Mouse (Mus musculus): ENCODE results near the gene Wbp2. TPM values are rescaled to one million over a fixed set of nuclear protein-coding genes. Genes with fewer than 3 reads are reported as not detected.

Gene Wbp2
- total RNA-seq, 2 experiments from 2014 or later: 387 to 414 TPM

- no peak for TF ChIP-seq CTCF (IDR thresholded peaks at IDR 0.05)
- no peak overlapping the region for H3K27ac ChIP-seq
- DNase-seq (ENCODE audit: extremely low spot score in 1 of 2, low spot score in 2 of 2): no peak
- intact Hi-C loops (cut with DNase I): no loop called here
- no peak overlapping the region for H3K4me3 ChIP-seq
Measured at GRCm38 (mm10) chr11:116040593-116040992, 46.2 kb downstream of the Wbp2 start.

GRCm38 (mm10) chr11:116037826-116038225 lies 49.0 kb downstream of the Wbp2 start:
- TF ChIP-seq CTCF (IDR thresholded peaks at IDR 0.05): no peak
- intact Hi-C loops (cut with DNase I): no loop called here
- no peak for DNase-seq (ENCODE audit: extremely low spot score in 1 of 2, low spot score in 2 of 2)
- Histone ChIP-seq H3K4me3 (no peak overlapping the region), H3K27ac (no peak overlapping the region)

GRCm38 (mm10) chr11:116036671-116037070 lies 50.1 kb downstream of the Wbp2 start:
- no peak overlapping the region for H3K27ac ChIP-seq
- DNase-seq (ENCODE audit: extremely low spot score in 1 of 2, low spot score in 2 of 2): no peak
- TF ChIP-seq CTCF (IDR thresholded peaks at IDR 0.05): no peak
- intact Hi-C loops (cut with DNase I): no loop called here
- H3K4me3 ChIP-seq: no peak overlapping the region

- Histone ChIP-seq H3K4me3 (no peak overlapping the region), H3K27ac (no peak overlapping the region)
- no peak for DNase-seq (ENCODE audit: extremely low spot score in 1 of 2, low spot score in 2 of 2)
- TF ChIP-seq CTCF (IDR thresholded peaks at IDR 0.05): no peak
- intact Hi-C loops (cut with DNase I): no loop called here
Measured at GRCm38 (mm10) chr11:116034584-116034983, 52.2 kb downstream of the Wbp2 start.

- DNase-seq (ENCODE audit: extremely low spot score in 1 of 2, low spot score in 2 of 2): no peak
- H3K27ac ChIP-seq: peak overlapping the region; percentile 100
- TF ChIP-seq CTCF (IDR thresholded peaks at IDR 0.05): no peak
- intact Hi-C loops (cut with DNase I): loop anchor here (2.0 kb wide), 2 partner anchors 28 to 56 kb away; partner anchors contain the start of gene Wbp2
- H3K4me3 ChIP-seq: peak overlapping the region; percentile 72
Measured at GRCm38 (mm10) chr11:116030898-116031845, 55.6 kb downstream of the Wbp2 start.

GRCm38 (mm10) chr11:116030088-116030897 lies 56.5 kb downstream of the Wbp2 start, which contains the start of gene Unk:
Gene Unk, plus strand, starts transcription at chr11:116030322.
- peak; percentile 96 for DNase-seq (ENCODE audit: extremely low spot score in 1 of 2, low spot score in 2 of 2)
- intact Hi-C loops (cut with DNase I): loop anchor here (2.0 kb wide), 2 partner anchors 29 to 57 kb away; partner anchors contain the start of gene Wbp2
- Histone ChIP-seq H3K4me3 (peak within 1 kb of the TSS; percentile 72), H3K27ac (peak within 1 kb of the TSS; percentile 100)
- TF ChIP-seq CTCF (IDR thresholded peaks at IDR 0.05): no peak

- DNase-seq (ENCODE audit: extremely low spot score in 1 of 2, low spot score in 2 of 2): no peak
- H3K27ac ChIP-seq: peak overlapping the region; percentile 100
- peak overlapping the region; percentile 72 for H3K4me3 ChIP-seq
- intact Hi-C loops (cut with DNase I): no loop called here
- TF ChIP-seq CTCF (IDR thresholded peaks at IDR 0.05): no peak
Measured at GRCm38 (mm10) chr11:116029086-116029865, 57.5 kb downstream of the Wbp2 start.

Other genes with a start within 250 kb of the Wbp2 start
- gene Myo15b, start 228.6 kb downstream of the Wbp2 start, total RNA-seq (2021): under 1 TPM; 0.36 to 0.79 TPM
- under 1 TPM in 1 of 2 experiments, not detected in 1; 0.52 TPM for gene Smim5, start 187.0 kb downstream of the Wbp2 start, total RNA-seq (2021)
- not detected for gene Smim6, start 175.0 kb downstream of the Wbp2 start, total RNA-seq (2021)
- gene Sap30bp, start 153.7 kb downstream of the Wbp2 start, total RNA-seq (2021): 10 to 100 TPM; 46.7 to 50.1 TPM
- 10 to 100 TPM; 27.1 to 29.4 TPM for gene Recql5, start 153.5 kb downstream of the Wbp2 start, total RNA-seq (2021)
- 1 to 10 TPM; 5.1 to 5.7 TPM for gene Itgb4, start 112.3 kb downstream of the Wbp2 start, total RNA-seq (2021)
- 10 to 100 TPM; 13.3 to 13.9 TPM for gene Galk1, start 74.3 kb downstream of the Wbp2 start, total RNA-seq (2021)
- gene H3f3b, start 59.0 kb downstream of the Wbp2 start, total RNA-seq (2021): 100 to 1,000 TPM; 247 to 254 TPM
- 10 to 100 TPM; 22.7 to 24.6 TPM for gene Unk, start 56.7 kb downstream of the Wbp2 start, total RNA-seq (2021)
- gene Unc13d, start 9.0 kb downstream of the Wbp2 start, total RNA-seq (2021): 1 to 10 TPM; 1.5 to 2.0 TPM
- gene Trim47, start 40.2 kb upstream of the Wbp2 start, total RNA-seq (2021): 1 to 10 TPM; 5.2 to 8.0 TPM
- 1 to 10 TPM; 7.6 to 9.1 TPM for gene Trim65, start 44.1 kb upstream of the Wbp2 start, total RNA-seq (2021)
- 10 to 100 TPM; 59.4 to 66.8 TPM for gene Mrpl38, start 51.9 kb upstream of the Wbp2 start, total RNA-seq (2021)
- gene Fbf1, start 81.2 kb upstream of the Wbp2 start, total RNA-seq (2021): 10 to 100 TPM; 85.5 to 87.1 TPM
- 10 to 100 TPM; 37.2 to 40.0 TPM for gene Ten1, start 111.9 kb upstream of the Wbp2 start, total RNA-seq (2021)
- 100 to 1,000 TPM; 112 to 119 TPM for gene Acox1, start 112.0 kb upstream of the Wbp2 start, total RNA-seq (2021)
- 1 to 10 TPM; 1.4 to 1.5 TPM for gene Evpl, start 151.1 kb upstream of the Wbp2 start, total RNA-seq (2021)
- gene Srp68, start 187.2 kb upstream of the Wbp2 start, total RNA-seq (2021): 10 to 100 TPM; 70.5 to 75.4 TPM
- gene Galr2, start 193.9 kb upstream of the Wbp2 start, total RNA-seq (2021): not detected
- 10 to 100 TPM; 89.8 to 98.5 TPM for gene Exoc7, start 220.2 kb upstream of the Wbp2 start, total RNA-seq (2021)
- 1 to 10 TPM; 4.2 to 4.4 TPM for gene Foxj1, start 248.4 kb upstream of the Wbp2 start, total RNA-seq (2021)

All from left cerebral cortex, adult 2 months (tissue).